Mouse (Mus musculus) kidney, postnatal 14 days (tissue): ENCODE data around the gene Olfr477.
"Not testable (repeated sequence)": the region's sequence is repeated elsewhere in the genome, so short reads cannot be mapped to it uniquely, and the experiment has no call there.

Experiments used
- DNase-seq: peaks from one replicate; pipeline ENCODE4 v3.0.0; 2022; ENCODE audit warnings: mixed read lengths

The Olfr477 gene

DNA sequence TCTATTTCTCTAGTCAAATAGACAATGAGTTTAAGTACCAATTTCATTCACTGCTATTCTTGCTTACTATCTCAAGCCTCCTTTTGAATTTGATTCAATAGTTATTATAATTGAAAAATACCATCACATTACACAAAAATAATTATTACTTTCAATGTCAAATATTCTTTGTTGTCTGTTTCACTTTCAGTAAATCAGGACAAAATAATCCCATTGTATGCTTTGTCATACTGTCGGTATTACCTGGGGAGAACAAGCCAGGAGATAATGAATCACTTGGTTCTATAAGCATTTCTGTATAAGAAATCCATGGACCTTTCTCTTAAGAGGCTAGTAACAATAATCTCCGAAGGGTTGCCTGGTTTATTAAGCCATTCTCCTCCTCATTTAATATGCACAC, at the start of gene Olfr477:
Gene Olfr477, plus strand, starts transcription at position 301 of the 400 bp plus-strand sequence.
- no peak for DNase-seq

DNA sequence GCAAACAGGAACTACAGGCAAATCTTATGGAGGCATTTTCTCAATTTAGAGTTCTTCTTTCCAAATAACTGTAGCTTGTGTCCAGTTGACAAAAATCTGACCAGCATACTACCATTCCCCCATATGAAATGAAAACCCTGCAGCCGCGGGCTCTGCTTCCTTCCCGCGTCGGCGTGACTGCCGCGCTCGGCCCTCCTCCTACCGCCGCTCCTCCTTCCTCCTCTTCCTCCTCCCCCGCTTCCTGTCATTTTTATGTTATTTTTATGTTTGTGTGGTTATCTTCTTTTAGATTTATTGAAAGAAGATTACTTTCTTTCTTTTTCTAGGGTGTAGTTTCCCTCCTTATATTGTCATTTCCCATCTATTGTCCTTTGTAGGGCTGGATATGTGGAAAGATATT, 34.0 kb upstream of the Olfr477 start:
- not testable (repeated sequence) for DNase-seq

DNA sequence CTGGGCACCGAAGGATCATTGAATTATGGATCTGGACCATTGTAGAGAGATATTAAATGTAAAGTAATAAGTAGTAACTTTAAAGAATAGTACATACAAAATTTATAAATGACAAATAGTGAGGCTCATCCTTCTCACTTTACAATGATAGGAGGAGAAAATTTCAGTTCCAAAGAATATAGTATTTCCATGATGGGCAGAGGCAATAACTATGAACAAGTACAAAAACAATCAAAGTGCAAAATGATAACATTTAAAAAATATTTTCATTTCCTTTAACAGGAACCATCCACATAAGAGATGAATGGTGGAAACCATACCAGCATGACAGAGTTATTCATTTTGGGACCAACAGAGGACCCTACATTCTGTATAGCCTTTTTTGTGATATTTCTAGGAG, 32.1 kb upstream of the Olfr477 start, which contains the start of gene Olfr474:
Gene Olfr474, plus strand, starts transcription at position 301 of the 400 bp plus-strand sequence.
- DNase-seq = no peak

DNA sequence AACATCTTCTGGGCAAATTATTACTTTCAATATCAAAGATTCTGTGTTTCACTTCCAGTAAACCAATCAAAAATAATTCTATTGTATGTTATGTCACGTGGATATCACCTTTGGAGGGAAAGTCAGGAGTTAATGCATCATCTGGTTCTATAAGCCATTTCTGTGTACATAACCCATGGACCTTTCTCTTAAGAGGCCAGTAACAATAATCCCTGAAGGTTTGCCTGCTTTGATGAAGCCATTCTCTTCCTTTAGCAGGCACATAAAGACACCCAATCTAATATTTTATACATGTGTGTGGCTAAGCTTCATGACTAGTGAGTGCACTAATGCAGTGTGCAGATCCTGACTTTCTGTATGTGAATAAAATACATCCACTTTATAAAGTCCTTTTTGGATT, 22.0 kb upstream of the Olfr477 start, which contains the start of gene Olfr476:
Gene Olfr476, plus strand, starts transcription at position 301 of the 400 bp plus-strand sequence.
- DNase-seq = no peak

DNA sequence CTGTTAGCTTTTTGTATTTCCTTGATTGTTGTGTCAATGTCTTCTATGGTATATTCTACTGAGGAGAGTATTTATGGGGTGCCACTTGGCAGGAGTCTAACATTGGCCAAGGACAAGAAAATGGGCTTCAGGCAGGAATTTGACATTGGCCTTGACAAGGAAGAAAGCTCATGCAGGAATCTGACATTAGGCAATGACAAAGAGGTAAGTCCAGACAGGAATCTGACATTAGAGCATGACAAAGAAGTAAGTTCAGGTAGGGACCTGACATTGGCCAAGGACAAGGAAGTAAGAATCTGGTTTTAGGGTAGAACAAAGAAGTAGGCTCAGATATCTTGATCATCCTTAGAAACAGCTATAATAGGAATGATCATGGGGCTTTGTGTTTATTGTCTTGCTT, 27.8 kb downstream of the Olfr477 start:
- not testable (repeated sequence) for DNase-seq

DNA sequence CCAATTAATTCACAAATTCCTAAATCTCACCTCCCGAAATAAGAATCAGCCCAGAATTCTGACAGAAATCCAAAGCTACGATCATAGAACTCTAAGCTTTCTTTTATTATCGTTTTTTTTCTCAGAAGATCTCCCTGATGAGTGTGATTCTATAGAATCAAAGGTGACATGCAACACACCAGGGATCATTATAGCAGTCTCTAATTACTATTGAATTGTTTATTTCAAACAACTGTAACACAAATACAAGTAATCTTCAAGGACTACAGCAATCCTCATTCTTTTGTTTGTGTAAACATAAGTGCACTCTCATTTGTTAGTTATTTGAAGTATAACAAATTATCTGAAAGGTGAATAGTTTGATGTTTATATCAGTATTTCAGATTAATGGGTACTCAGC, 47.4 kb downstream of the Olfr477 start, which contains the start of gene Olfr478:
Gene Olfr478, minus strand, starts transcription at position 101 of the 400 bp plus-strand sequence.
- DNase-seq = no peak
